Mouse (Mus musculus) neural tube, postnatal 0 days (tissue): ENCODE data around the gene Rpl36-ps4. TPM values are rescaled to one million over a fixed set of nuclear protein-coding genes. Genes with fewer than 3 reads are reported as not detected.

ENCODE experiments used
- polyA plus RNA-seq: library from polyadenylated mRNA; unstranded; fragments of >200 nt; fragmentation: Nextera tagmentation; extraction: Ambion mirVana; gene quantifications from 2 replicates; pipeline ENCODE4 v1.2.1, GENCODE M21; 2015

Rpl36-ps4 gene
- polyA plus RNA-seq = not detected in 2 replicates

GRCm38 (mm10) chr17:87920677-87921076, at the start of gene Rpl36-ps4:
TSS of gene Rpl36-ps4 (plus strand) at chr17:87920977.

Other genes starting within 250 kb of the Rpl36-ps4 start
- gene Msh2, start 248.6 kb upstream of the Rpl36-ps4 start, polyA plus RNA-seq = 37.3 and 38.2 TPM in 2 replicates
- 4.9 and 6.0 TPM in 2 replicates for gene Kcnk12, start 123.0 kb upstream of the Rpl36-ps4 start, polyA plus RNA-seq
- gene Msh6, start 54.1 kb downstream of the Rpl36-ps4 start, polyA plus RNA-seq = 14.5 and 15.7 TPM in 2 replicates
- gene Fbxo11, start 144.3 kb downstream of the Rpl36-ps4 start, polyA plus RNA-seq = 24.4 and 25.6 TPM in 2 replicates